Mouse (Mus musculus) liver, embryonic 14.5 days (tissue): ENCODE results near the gene Zfp111. TPM values are rescaled to one million over a fixed set of nuclear protein-coding genes. Genes with fewer than 3 reads are reported as not detected.

Experiments
- ATAC-seq: fragments of 200-750 bp; cut with Nextera tagmentation; 2 replicates; pipeline ENCODE4 v1.8.0; 2017; ENCODE audit warnings: moderate number of reproducible peaks, mild to moderate bottlenecking, moderate library complexity; ENCODE audit not compliant: insufficient read depth
- DNase-seq, 3 experiments: peaks; one replicate each; pipeline ENCODE4 v3.0.0-alpha.2; 2012 to 2013; ENCODE audit warnings: low read depth in 3 of 3, low spot score in 3 of 3
- H3K27ac ChIP-seq: fragments of 300-500 bp; sonication (generic); 2 replicates; pipeline ENCODE4 v1.5.1; 2014; ENCODE audit warnings: moderate library complexity, mild to moderate bottlenecking, control low read depth, inconsistent platforms
- H3K27me3 ChIP-seq: fragments of 300-500 bp; sonication (generic); 2 replicates; pipeline ENCODE4 v1.6.1; 2014; ENCODE audit warnings: mild to moderate bottlenecking, low read length, moderate library complexity; ENCODE audit not compliant: control insufficient read depth, insufficient read depth
- H3K36me3 ChIP-seq: fragments of 300-500 bp; sonication (generic); replicated peaks from 2 replicates; pipeline ENCODE4 v1.6.1; 2014; ENCODE audit warnings: low read depth; ENCODE audit not compliant: control insufficient read depth, insufficient read depth
- H3K4me1 ChIP-seq, 2 experiments: fragments of 200-500 bp in 1 of 2; fragments of 300-500 bp in 1 of 2; sonication (generic) in 1 of 2; replicated peaks; 2 replicates each; pipeline ENCODE4 v1.6.1; 2012 to 2014; ENCODE audit warnings: antibody characterized with exemption in 1 of 2, inconsistent platforms in 1 of 2, low read length in 1 of 2; ENCODE audit not compliant: control insufficient read depth in 2 of 2, insufficient read depth in 2 of 2
- H3K4me2 ChIP-seq: fragments of 300-500 bp; sonication (generic); 2 replicates; pipeline ENCODE4 v1.6.1; 2014; ENCODE audit warnings: low read depth, mild to moderate bottlenecking, control low read depth, moderate library complexity
- H3K4me3 ChIP-seq, 2 experiments: fragments of 200-500 bp in 1 of 2; fragments of 300-500 bp in 1 of 2; sonication (generic) in 1 of 2; 2 replicates each; pipeline ENCODE4 v1.5.1; 2012 to 2014; ENCODE audit warnings: low read depth in 2 of 2, low read length in 2 of 2, mild to moderate bottlenecking in 2 of 2, control low read depth in 1 of 2, inconsistent platforms in 1 of 2, moderate library complexity in 1 of 2; ENCODE audit not compliant: insufficient read depth in 1 of 2
- H3K9ac ChIP-seq: fragments of 300-500 bp; sonication (generic); replicated peaks from 2 replicates; pipeline ENCODE4 v1.6.1; 2014; ENCODE audit warnings: mild to moderate bottlenecking, control low read depth, moderate library complexity
- H3K9me3 ChIP-seq: fragments of 300-500 bp; sonication (generic); 2 replicates; pipeline ENCODE4 v1.6.1; 2016; ENCODE audit warnings: low read length, mixed read lengths; ENCODE audit not compliant: control insufficient read depth
- CTCF ChIP-seq: IDR thresholded peaks from 2 replicates; pipeline ENCODE4 v1.5.1; 2016; ENCODE audit warnings: antibody characterized with exemption, low read depth, control low read depth
- EP300 ChIP-seq: IDR thresholded peaks from 2 replicates; pipeline ENCODE4 v1.6.1; 2016; ENCODE audit warnings: antibody characterized with exemption, low read depth
- WGBS: fragments of 180-500 bp; shearing (Covaris S2); extraction: QIAGEN DNeasy Blood & Tissue Kit; methylation state at CpG from one replicate; pipeline ENCODE4 v1.1.7; 2014; ENCODE audit not compliant: insufficient replicate concordance; 5-methylcytosine and 5-hydroxymethylcytosine counted together
- polyA plus RNA-seq, 2 experiments: library from polyadenylated mRNA; depleted of rRNA in 1 of 2; stranded (reverse) in 1 of 2; unstranded in 1 of 2; fragments of >200 nt; fragmentation: Nextera tagmentation in 1 of 2; extraction: Ambion mirVana in 1 of 2; gene quantifications; 2 replicates each; pipeline versions ENCODE4 v1.2.1 to v1.2.3; 2012 to 2014

Zfp111 gene
- polyA plus RNA-seq, 2 experiments, result 0.68 to 1.2 TPM

GRCm38 (mm10) chr7:24153272-24153671 lies 58.0 kb downstream of the Zfp111 start:
- no peaks in the 10 kb centered on the region for H3K27me3 ChIP-seq
- 7% methylated on average over 1 of the region's 1 CpGs for WGBS
- H3K4me3 ChIP-seq, result no peak overlapping the region
- ATAC-seq (no peak), DNase-seq (peak in 1 of 3 experiments; percentile 11)
- no peak overlapping the region for H3K4me2 ChIP-seq
- TF ChIP-seq EP300, result no peak
- peak; percentile 52 for TF ChIP-seq CTCF
- no peak overlapping the region for H3K27ac ChIP-seq
- H3K4me1 ChIP-seq, result no peaks in the 10 kb centered on the region
- no peaks in the 10 kb centered on the region for H3K9me3 ChIP-seq
- no peak overlapping the region for H3K9ac ChIP-seq
- H3K36me3 ChIP-seq, result no peaks in the 10 kb centered on the region

Other genes starting within 250 kb of the Zfp111 start
- gene Vmn1r181, start 236.8 kb downstream of the Zfp111 start, polyA plus RNA-seq (2012; rRNA removed), result not detected in 2 replicates
- not detected in 2 replicates for gene Vmn1r181, start 236.8 kb downstream of the Zfp111 start, polyA plus RNA-seq (2014; fragmentation: Nextera tagmentation; extraction: Ambion mirVana)
- gene V1rd19, start 209.8 kb downstream of the Zfp111 start, polyA plus RNA-seq (2012; rRNA removed), result not detected in 2 replicates
- gene V1rd19, start 209.8 kb downstream of the Zfp111 start, polyA plus RNA-seq (2014; fragmentation: Nextera tagmentation; extraction: Ambion mirVana), result not detected in 2 replicates
- gene Vmn1r183, start 158.2 kb downstream of the Zfp111 start, polyA plus RNA-seq (2012; rRNA removed), result not detected in 2 replicates
- gene Vmn1r183, start 158.2 kb downstream of the Zfp111 start, polyA plus RNA-seq (2014; fragmentation: Nextera tagmentation; extraction: Ambion mirVana), result not detected in 2 replicates
- gene Zfp180, start 129.5 kb downstream of the Zfp111 start, polyA plus RNA-seq (2012; rRNA removed), result 7.7 and 9.3 TPM in 2 replicates
- 8.6 and 10.2 TPM in 2 replicates for gene Zfp180, start 129.5 kb downstream of the Zfp111 start, polyA plus RNA-seq (2014; fragmentation: Nextera tagmentation; extraction: Ambion mirVana)
- 0.28 and 0.36 TPM in 2 replicates for gene Zfp112, start 99.1 kb downstream of the Zfp111 start, polyA plus RNA-seq (2012; rRNA removed)
- 0.22 and 0.29 TPM in 2 replicates for gene Zfp112, start 99.1 kb downstream of the Zfp111 start, polyA plus RNA-seq (2014; fragmentation: Nextera tagmentation; extraction: Ambion mirVana)
- gene Zfp235, start 77.3 kb downstream of the Zfp111 start, polyA plus RNA-seq (2012; rRNA removed), result 1.6 and 2.2 TPM in 2 replicates
- gene Zfp235, start 77.3 kb downstream of the Zfp111 start, polyA plus RNA-seq (2014; fragmentation: Nextera tagmentation; extraction: Ambion mirVana), result 2.9 and 3.8 TPM in 2 replicates
- gene Zfp114, start 36.4 kb downstream of the Zfp111 start, polyA plus RNA-seq (2012; rRNA removed), result 0.14 and 0.17 TPM in 2 replicates
- gene Zfp114, start 36.4 kb downstream of the Zfp111 start, polyA plus RNA-seq (2014; fragmentation: Nextera tagmentation; extraction: Ambion mirVana), result 0.24 and 0.56 TPM in 2 replicates
- 0.80 and 0.97 TPM in 2 replicates for gene Zfp109, start 26.1 kb upstream of the Zfp111 start, polyA plus RNA-seq (2012; rRNA removed)
- gene Zfp109, start 26.1 kb upstream of the Zfp111 start, polyA plus RNA-seq (2014; fragmentation: Nextera tagmentation; extraction: Ambion mirVana), result 0.65 and 0.73 TPM in 2 replicates
- gene Zfp108, start 43.4 kb upstream of the Zfp111 start, polyA plus RNA-seq (2012; rRNA removed), result 0.21 and 0.26 TPM in 2 replicates
- 0.09 and 0.54 TPM in 2 replicates for gene Zfp108, start 43.4 kb upstream of the Zfp111 start, polyA plus RNA-seq (2014; fragmentation: Nextera tagmentation; extraction: Ambion mirVana)
- 0.58 and 7.6 TPM in 2 replicates for gene Zfp93, start 59.0 kb upstream of the Zfp111 start, polyA plus RNA-seq (2012; rRNA removed)
- 0.75 and 1.3 TPM in 2 replicates for gene Zfp93, start 59.0 kb upstream of the Zfp111 start, polyA plus RNA-seq (2014; fragmentation: Nextera tagmentation; extraction: Ambion mirVana)
- gene Zfp61, start 89.8 kb upstream of the Zfp111 start, polyA plus RNA-seq (2012; rRNA removed), result 2.3 and 2.6 TPM in 2 replicates
- gene Zfp61, start 89.8 kb upstream of the Zfp111 start, polyA plus RNA-seq (2014; fragmentation: Nextera tagmentation; extraction: Ambion mirVana), result 1.6 and 2.1 TPM in 2 replicates
- 1.5 and 1.8 TPM in 2 replicates for gene Zfp94, start 105.2 kb upstream of the Zfp111 start, polyA plus RNA-seq (2012; rRNA removed)
- 1.4 TPM in 2 replicates for gene Zfp94, start 105.2 kb upstream of the Zfp111 start, polyA plus RNA-seq (2014; fragmentation: Nextera tagmentation; extraction: Ambion mirVana)
- 0.11 TPM in 1 of 2 replicates, not detected in the other for gene Tescl, start 122.5 kb upstream of the Zfp111 start, polyA plus RNA-seq (2012; rRNA removed)
- not detected in 2 replicates for gene Tescl, start 122.5 kb upstream of the Zfp111 start, polyA plus RNA-seq (2014; fragmentation: Nextera tagmentation; extraction: Ambion mirVana)
- not detected in 2 replicates for gene Lypd5, start 137.8 kb upstream of the Zfp111 start, polyA plus RNA-seq (2012; rRNA removed)
- not detected in 2 replicates for gene Lypd5, start 137.8 kb upstream of the Zfp111 start, polyA plus RNA-seq (2014; fragmentation: Nextera tagmentation; extraction: Ambion mirVana)
- gene Kcnn4, start 158.8 kb upstream of the Zfp111 start, polyA plus RNA-seq (2012; rRNA removed), result 112 and 113 TPM in 2 replicates
- gene Kcnn4, start 158.8 kb upstream of the Zfp111 start, polyA plus RNA-seq (2014; fragmentation: Nextera tagmentation; extraction: Ambion mirVana), result 90.2 and 112 TPM in 2 replicates
- 20.6 and 22.2 TPM in 2 replicates for gene Smg9, start 188.2 kb upstream of the Zfp111 start, polyA plus RNA-seq (2012; rRNA removed)
- 11.2 and 11.8 TPM in 2 replicates for gene Smg9, start 188.2 kb upstream of the Zfp111 start, polyA plus RNA-seq (2014; fragmentation: Nextera tagmentation; extraction: Ambion mirVana)
- not detected in 2 replicates for gene Irgc1, start 240.9 kb upstream of the Zfp111 start, polyA plus RNA-seq (2012; rRNA removed)
- gene Irgc1, start 240.9 kb upstream of the Zfp111 start, polyA plus RNA-seq (2014; fragmentation: Nextera tagmentation; extraction: Ambion mirVana), result not detected in 2 replicates